Mouse (Mus musculus): ENCODE measurements around the gene Rab30.

GRCm38 (mm10) chr7:92796813-92797212 is 55.4 kb downstream of the Rab30 start:
- TF ChIP-seq CTCF (IDR thresholded peaks at IDR 0.05; ENCODE audit: borderline replicate concordance, extremely low read depth, insufficient read depth, insufficient read length) (no peak), POLR2A (IDR thresholded peaks at IDR 0.05; ENCODE audit: borderline replicate concordance, extremely low read depth, insufficient read depth, insufficient read length, poor library complexity, severe bottlenecking) (no peak)
